Mouse (Mus musculus) heart, postnatal 0 days (tissue): ENCODE data around the gene Atp6v1e2. TPM values are rescaled to one million over a fixed set of nuclear protein-coding genes. Genes with fewer than 3 reads are reported as not detected.

ENCODE experiments used
- ATAC-seq: fragments of 200-750 bp; cut with Nextera tagmentation; 2 replicates; pipeline ENCODE4 v1.8.0; 2017; ENCODE audit warnings: low read depth, moderate number of reproducible peaks, moderate library complexity; ENCODE audit not compliant: insufficient read depth
- DNase-seq: peaks from one replicate; pipeline ENCODE4 v3.0.0-alpha.2; 2016; ENCODE audit warnings: low spot score
- H3K27ac ChIP-seq: fragments of 300-500 bp; sonication (generic); 2 replicates; pipeline ENCODE4 v1.5.1; 2014; ENCODE audit warnings: low read depth, mild to moderate bottlenecking
- H3K27me3 ChIP-seq: fragments of 300-500 bp; sonication (generic); 2 replicates; pipeline ENCODE4 v1.6.1; 2014; ENCODE audit warnings: low read length, mixed read lengths; ENCODE audit not compliant: control insufficient read depth, insufficient read depth
- H3K36me3 ChIP-seq: fragments of 300-500 bp; sonication (generic); replicated peaks from 2 replicates; pipeline ENCODE4 v1.6.1; 2014; ENCODE audit warnings: low read length, mixed read lengths; ENCODE audit not compliant: control insufficient read depth, insufficient read depth
- H3K4me1 ChIP-seq: fragments of 300-500 bp; sonication (generic); 2 replicates; pipeline ENCODE4 v1.6.1; 2014; ENCODE audit warnings: antibody characterized with exemption; ENCODE audit not compliant: control insufficient read depth, insufficient read depth
- H3K4me2 ChIP-seq: fragments of 300-500 bp; sonication (generic); 2 replicates; pipeline ENCODE4 v1.6.1; 2014; ENCODE audit warnings: low read depth, mild to moderate bottlenecking, low read length, moderate library complexity
- H3K4me3 ChIP-seq: fragments of 300-500 bp; sonication (generic); 2 replicates; pipeline ENCODE4 v1.5.1; 2014; ENCODE audit warnings: low read depth, low read length
- H3K9ac ChIP-seq: fragments of 300-500 bp; sonication (generic); replicated peaks from 2 replicates; pipeline ENCODE4 v1.6.1; 2014; ENCODE audit warnings: low read depth, low read length, mixed read lengths
- H3K9me3 ChIP-seq: fragments of 300-500 bp; sonication (generic); replicated peaks from 2 replicates; pipeline ENCODE4 v1.6.1; 2016; ENCODE audit warnings: low read length; ENCODE audit not compliant: control insufficient read depth
- CTCF ChIP-seq: IDR thresholded peaks from 2 replicates; pipeline ENCODE4 v1.5.1; 2016; ENCODE audit warnings: antibody characterized with exemption, control low read depth, low read depth
- EP300 ChIP-seq: IDR thresholded peaks from 2 replicates; pipeline ENCODE4 v1.6.1; 2016; ENCODE audit warnings: antibody characterized with exemption, low read depth
- WGBS: fragments of 180-500 bp; shearing (Covaris S2); extraction: QIAGEN DNeasy Blood & Tissue Kit; methylation state at CpG from one replicate; pipeline ENCODE4 v1.1.7; 2014; 5-methylcytosine and 5-hydroxymethylcytosine counted together
- polyA plus RNA-seq: library from polyadenylated mRNA; unstranded; fragments of >200 nt; fragmentation: Nextera tagmentation; extraction: Ambion mirVana; gene quantifications from 2 replicates; pipeline ENCODE4 v1.2.1, GENCODE M21; 2015
- total RNA-seq: library from RNA; depleted of rRNA; stranded (reverse); fragments of >200 nt; gene quantifications from 2 replicates; pipeline ENCODE4 v1.2.3, GENCODE M21; 2014; ENCODE audit warnings: low replicate concordance

Gene Atp6v1e2
- total and polyA plus RNA-seq, 2 experiments from 2014 or later: not detected

DNA sequence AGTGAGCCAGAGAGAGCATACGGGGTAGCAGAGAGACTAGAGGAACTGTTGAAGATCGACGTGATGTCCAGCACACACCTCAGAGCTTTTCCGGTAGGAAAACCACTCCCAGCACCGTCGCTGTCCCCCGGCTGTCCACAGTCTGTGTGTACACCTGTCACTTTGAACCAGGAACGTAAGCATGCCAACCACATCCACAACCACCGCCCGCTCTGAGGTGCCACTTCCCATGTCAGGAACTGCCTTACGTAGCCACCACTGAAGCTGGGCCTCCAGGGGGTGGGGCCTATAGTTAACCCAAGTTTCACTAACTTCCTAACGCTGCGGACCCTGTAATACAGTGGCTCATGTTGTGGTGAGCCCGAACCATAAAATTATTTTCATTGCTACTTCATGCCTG lies 10.3 kb upstream of the Atp6v1e2 start:
- no peak for DNase-seq
- peaks cover 18% of the 10 kb centered on the region; the same call in 1 of the 2 replicates for H3K4me1 ChIP-seq
- H3K9me3 ChIP-seq: peaks cover 10% of the 10 kb centered on the region; the same call in 1 of the 2 replicates
- no peaks in the 10 kb centered on the region for H3K36me3 ChIP-seq
- no peak for TF ChIP-seq CTCF
- H3K4me2 ChIP-seq: peak overlapping the region; percentile 33; the same call in 1 of the 2 replicates
- H3K27ac ChIP-seq: peak overlapping the region; percentile 28; the same call in 1 of the 2 replicates
- no peak overlapping the region for H3K9ac ChIP-seq
- 54% methylated on average over 14 of the region's 14 CpGs for WGBS
- H3K27me3 ChIP-seq: no peaks in the 10 kb centered on the region
- H3K4me3 ChIP-seq: 0 out of 2 replicates have a peak overlapping the region, but pooled peaks have one; percentile 2
- no peak for ATAC-seq

DNA sequence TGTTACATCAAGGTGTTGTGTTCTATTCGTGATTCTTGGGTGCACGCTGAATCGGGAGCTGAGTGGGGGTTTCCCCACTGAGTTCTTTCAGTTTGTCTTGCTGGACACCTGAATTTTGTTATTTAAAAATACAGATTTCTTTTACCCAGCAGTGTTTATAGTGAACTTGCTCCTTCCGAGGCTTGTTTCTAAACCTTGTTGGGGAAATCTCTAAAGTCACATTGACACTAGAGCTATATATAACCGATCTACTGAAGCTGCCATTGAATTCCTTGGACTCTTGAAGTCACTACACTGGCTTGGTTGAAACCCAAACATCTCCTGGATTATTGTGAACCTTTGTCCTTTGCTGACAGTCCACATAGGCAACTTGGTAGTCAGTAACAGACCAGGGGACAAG lies 9.5 kb upstream of the Atp6v1e2 start:
- no peak overlapping the region for H3K27ac ChIP-seq
- H3K4me1 ChIP-seq: peaks cover 18% of the 10 kb centered on the region; the same call in 1 of the 2 replicates
- H3K4me3 ChIP-seq: no peak overlapping the region
- H3K4me2 ChIP-seq: no peak overlapping the region
- H3K27me3 ChIP-seq: no peaks in the 10 kb centered on the region
- no peak for TF ChIP-seq CTCF
- no peak for TF ChIP-seq EP300
- WGBS: 74% methylated on average over 5 of the region's 5 CpGs
- ATAC-seq: no peak
- no peak overlapping the region for H3K9ac ChIP-seq
- no peak for DNase-seq
- H3K36me3 ChIP-seq: no peaks in the 10 kb centered on the region
- H3K9me3 ChIP-seq: peaks cover 10% of the 10 kb centered on the region; the same call in 1 of the 2 replicates

DNA sequence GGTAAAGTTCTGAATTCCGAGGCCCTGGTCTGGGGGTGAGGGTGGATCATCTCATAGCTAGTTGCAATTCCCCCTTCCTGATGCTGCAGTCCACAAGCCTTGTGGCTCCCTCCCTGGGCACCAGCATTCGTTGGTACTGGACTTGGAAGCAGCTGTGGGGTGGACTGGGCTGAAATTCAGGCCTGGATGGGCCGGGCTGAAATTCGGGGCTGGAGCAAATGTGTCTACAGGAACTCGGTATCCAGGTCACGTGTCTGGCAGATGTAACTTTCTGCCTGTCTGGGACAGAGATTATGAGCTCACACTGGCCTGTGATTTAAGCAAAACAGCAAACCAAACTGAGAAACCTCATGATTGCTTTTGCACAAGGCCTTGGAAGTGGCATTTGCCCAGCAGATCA lies 1.1 kb upstream of the Atp6v1e2 start:
- Histone ChIP-seq H3K27me3 (no peaks in the 10 kb centered on the region), H3K4me2 (no peak overlapping the region), H3K4me1 (no peaks in the 10 kb centered on the region), H3K27ac (no peak overlapping the region), H3K4me3 (no peak overlapping the region), H3K9me3 (no peaks in the 10 kb centered on the region), H3K36me3 (no peaks in the 10 kb centered on the region), H3K9ac (no peak overlapping the region)
- ATAC-seq (no peak), DNase-seq (no peak)
- WGBS: 54% methylated on average over 6 of the region's 6 CpGs
- TF ChIP-seq CTCF (no peak), EP300 (no peak)

DNA sequence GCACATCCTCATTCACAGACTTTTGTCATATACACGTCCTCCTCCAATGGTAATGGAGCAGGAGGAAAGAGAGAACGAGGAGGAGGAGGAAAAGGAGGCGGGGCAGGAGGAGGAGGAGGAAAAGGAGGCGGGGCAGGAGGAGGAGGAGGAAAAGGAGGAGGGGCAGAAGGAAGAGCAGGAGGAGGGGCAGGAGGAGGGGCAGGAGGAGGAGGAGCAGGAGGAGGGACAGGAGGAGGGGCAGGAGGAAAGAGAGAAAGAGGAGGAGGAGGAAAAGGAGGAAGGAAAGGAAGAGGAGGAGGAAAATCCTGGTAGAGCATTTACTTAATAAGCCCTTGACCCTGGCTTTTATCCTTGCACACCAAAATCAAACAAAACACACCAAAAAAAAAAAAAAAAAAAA lies 1.6 kb downstream of the Atp6v1e2 start:
- DNase-seq (no peak), ATAC-seq (no peak)
- Histone ChIP-seq H3K36me3 (no peaks in the 10 kb centered on the region), H3K4me3 (no peak overlapping the region), H3K4me1 (no peaks in the 10 kb centered on the region), H3K9ac (no peak overlapping the region), H3K27me3 (no peaks in the 10 kb centered on the region), H3K9me3 (no peaks in the 10 kb centered on the region), H3K27ac (no peak overlapping the region), H3K4me2 (no peak overlapping the region)
- WGBS: 56% methylated on average over 4 of the region's 4 CpGs
- no peak for TF ChIP-seq EP300
- no peak for TF ChIP-seq CTCF

DNA sequence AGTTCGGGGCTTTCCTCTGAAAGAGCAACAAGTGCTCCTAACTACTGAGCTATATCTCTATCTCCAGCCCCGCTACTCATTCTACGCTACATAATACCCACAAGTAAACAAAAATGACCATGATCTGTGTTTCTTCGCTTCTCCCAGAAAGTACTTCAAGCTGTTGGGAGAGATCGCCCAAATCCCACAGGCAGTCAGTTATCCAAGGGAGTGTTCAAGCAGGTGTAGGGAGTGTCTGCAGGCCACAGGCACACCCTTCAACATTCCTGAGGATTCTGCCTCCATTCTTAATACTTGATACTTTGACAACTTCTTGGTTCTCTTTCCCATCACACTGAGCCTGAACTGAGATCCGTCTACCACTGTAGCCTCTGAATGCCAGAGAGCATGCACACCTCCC lies 4.5 kb downstream of the Atp6v1e2 start:
- no peak for ATAC-seq
- TF ChIP-seq EP300: no peak
- TF ChIP-seq CTCF: no peak
- no peak for DNase-seq
- H3K4me1 ChIP-seq: peaks cover 2% of the 10 kb centered on the region; the same call in 1 of the 2 replicates
- H3K36me3 ChIP-seq: no peaks in the 10 kb centered on the region
- H3K27me3 ChIP-seq: no peaks in the 10 kb centered on the region
- H3K4me2 ChIP-seq: no peak overlapping the region
- 86% methylated on average over 6 of the region's 6 CpGs for WGBS
- no peak overlapping the region for H3K4me3 ChIP-seq
- no peak overlapping the region for H3K9ac ChIP-seq
- H3K9me3 ChIP-seq: no peaks in the 10 kb centered on the region
- H3K27ac ChIP-seq: no peak overlapping the region

DNA sequence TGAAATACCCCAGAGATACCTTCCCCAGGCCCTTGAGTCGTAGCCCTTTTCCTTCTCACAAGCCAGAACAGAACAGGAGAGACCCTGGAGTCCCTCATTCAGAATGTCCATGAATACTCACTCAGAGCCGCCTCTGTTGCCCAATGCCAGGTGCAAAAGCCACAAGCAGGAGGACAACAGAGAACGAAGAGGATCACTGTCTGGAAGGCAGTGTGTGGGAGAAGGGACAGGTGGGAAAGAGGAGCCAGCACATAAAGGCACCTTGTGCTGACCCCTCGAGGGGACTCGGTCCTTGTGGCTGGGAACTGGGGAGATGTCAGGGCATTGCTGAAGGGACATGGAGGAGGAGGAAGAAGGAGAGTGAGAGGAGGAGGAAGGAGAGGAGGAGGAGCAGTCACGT lies 5.6 kb downstream of the Atp6v1e2 start:
- Histone ChIP-seq H3K27ac (no peak overlapping the region), H3K27me3 (no peaks in the 10 kb centered on the region), H3K36me3 (no peaks in the 10 kb centered on the region), H3K4me3 (no peak overlapping the region), H3K9me3 (no peaks in the 10 kb centered on the region), H3K4me2 (no peak overlapping the region), H3K4me1 (peaks cover 12% of the 10 kb centered on the region), H3K9ac (no peak overlapping the region)
- DNase-seq (no peak), ATAC-seq (no peak)
- WGBS: 72% methylated on average over 6 of the region's 6 CpGs
- TF ChIP-seq CTCF (no peak), EP300 (no peak)
